Mouse (Mus musculus): ENCODE measurements around the gene Plpp1. TPM values are rescaled to one million over a fixed set of nuclear protein-coding genes. Genes with fewer than 3 reads are reported as not detected.

The Plpp1 gene
- total RNA-seq, 1 experiment, result 38.2 TPM

DNA sequence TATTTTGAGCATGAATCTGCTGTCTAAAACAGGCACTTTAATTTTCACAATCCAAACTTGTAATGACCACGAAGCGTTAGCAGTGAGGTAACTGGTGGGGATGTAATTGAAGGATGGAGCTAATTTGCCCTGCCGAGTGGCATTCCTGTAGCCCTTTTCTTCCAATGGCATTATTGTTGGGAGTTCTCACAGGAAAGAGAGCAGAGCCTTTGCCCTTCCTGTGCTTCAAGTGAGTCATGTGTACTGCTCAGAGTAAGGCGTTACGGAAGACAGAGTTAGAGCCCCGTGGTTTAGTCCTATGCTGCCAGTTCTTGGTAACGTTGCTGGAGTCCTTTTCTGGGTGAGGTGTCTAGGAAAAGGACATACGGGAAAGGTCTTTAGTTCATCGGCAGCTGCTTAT lies 10.2 kb downstream of the Plpp1 start:
- in situ Hi-C loops (cut with MboI; ENCODE audit: low sequenced_read_pairs in 2 of 2, unreplicated experiment in 2 of 2), result no loop called here
- Histone ChIP-seq H3K4me1 (ENCODE audit: control insufficient read depth in 2 of 2, insufficient read depth in 2 of 2, low read length in 2 of 2, poor library complexity in 1 of 2) (peaks cover 0 to 7% of the 10 kb centered on the region in 2 experiments; a peak in 1 of 4 replicates), H3K4me3 (ENCODE audit: insufficient read depth in 1 of 2, low read depth in 1 of 2, low read length in 2 of 2, poor library complexity in 1 of 2, severe bottlenecking in 1 of 2) (no peak overlapping the region), H3K36me3 (ENCODE audit: control insufficient read depth, insufficient read depth, low read length, poor library complexity, severe bottlenecking) (peaks cover 10% of the 10 kb centered on the region), H3K9me3 (ENCODE audit: control insufficient read depth, insufficient read depth, low read depth, low read length) (no peaks in the 10 kb centered on the region), H3K27ac (ENCODE audit: insufficient read depth, low read depth, low read length, poor library complexity, severe bottlenecking) (no peak overlapping the region), H3K9ac (ENCODE audit: insufficient read depth, low read depth, low read length, poor library complexity, severe bottlenecking) (no peak overlapping the region)
- TF ChIP-seq HCFC1 (IDR thresholded peaks at IDR 0.05; ENCODE audit: borderline replicate concordance, insufficient read depth, low read length) (no peak), ZNF384 (IDR thresholded peaks at IDR 0.05; ENCODE audit: low read depth, low read length) (no peak), CHD2 (IDR thresholded peaks at IDR 0.05; ENCODE audit: low read depth, low read length) (no peak), ZC3H11A (IDR thresholded peaks at IDR 0.05; ENCODE audit: borderline replicate concordance, low read depth, low read length) (no peak), MAFK (IDR thresholded peaks at IDR 0.05; ENCODE audit: insufficient read depth, low read depth, low read length) (no peak)
- DNase-seq (ENCODE audit: low read depth, low spot score), result no peak

GRCm38 (mm10) chr13:112811708-112812403 lies 11.3 kb downstream of the Plpp1 start:
- Histone ChIP-seq H3K27ac (ENCODE audit: insufficient read depth, low read depth, low read length, poor library complexity, severe bottlenecking) (no peak overlapping the region), H3K36me3 (ENCODE audit: control insufficient read depth, insufficient read depth, low read length, poor library complexity, severe bottlenecking) (peaks cover 8% of the 10 kb centered on the region), H3K4me3 (ENCODE audit: insufficient read depth in 1 of 2, low read depth in 1 of 2, low read length in 2 of 2, poor library complexity in 1 of 2, severe bottlenecking in 1 of 2) (no peak overlapping the region), H3K4me1 (ENCODE audit: control insufficient read depth in 2 of 2, insufficient read depth in 2 of 2, low read length in 2 of 2, poor library complexity in 1 of 2) (peaks cover 0 to 7% of the 10 kb centered on the region in 2 experiments; a peak in 1 of 4 replicates), H3K9ac (ENCODE audit: insufficient read depth, low read depth, low read length, poor library complexity, severe bottlenecking) (no peak overlapping the region), H3K9me3 (ENCODE audit: control insufficient read depth, insufficient read depth, low read depth, low read length) (no peaks in the 10 kb centered on the region)
- no peak for TF ChIP-seq ZC3H11A (IDR thresholded peaks at IDR 0.05; ENCODE audit: borderline replicate concordance, low read depth, low read length)
- no peak for TF ChIP-seq HCFC1 (IDR thresholded peaks at IDR 0.05; ENCODE audit: borderline replicate concordance, insufficient read depth, low read length)
- TF ChIP-seq ZNF384 (IDR thresholded peaks at IDR 0.05; ENCODE audit: low read depth, low read length), result no peak
- TF ChIP-seq MAFK (IDR thresholded peaks at IDR 0.05; ENCODE audit: insufficient read depth, low read depth, low read length), result no peak
- no peak for TF ChIP-seq CHD2 (IDR thresholded peaks at IDR 0.05; ENCODE audit: low read depth, low read length)
- in situ Hi-C loops (cut with MboI; ENCODE audit: low sequenced_read_pairs in 2 of 2, unreplicated experiment in 2 of 2), result no loop called here
- DNase-seq (ENCODE audit: low read depth, low spot score), result no peak

DNA sequence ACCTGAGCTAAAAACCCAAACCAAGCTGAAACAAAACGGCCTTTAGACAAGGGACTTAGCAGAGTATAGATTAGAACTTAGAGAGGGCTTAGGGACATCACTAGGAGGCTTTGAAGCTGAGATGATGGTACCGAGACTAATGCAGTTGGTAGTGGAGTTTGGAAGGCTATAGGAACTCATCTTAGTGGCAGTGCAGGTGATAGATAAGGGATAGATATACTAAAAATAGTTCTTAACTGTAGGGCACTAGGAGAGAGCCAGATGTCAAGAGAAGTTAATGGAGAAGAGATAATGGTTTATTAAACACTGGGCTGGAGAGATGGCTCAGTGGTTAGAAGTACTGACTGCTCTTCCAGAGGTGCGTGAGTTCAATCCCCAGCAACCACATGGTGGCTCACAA lies 15.4 kb downstream of the Plpp1 start:
- Histone ChIP-seq H3K4me1 (ENCODE audit: control insufficient read depth in 2 of 2, insufficient read depth in 2 of 2, low read length in 2 of 2, poor library complexity in 1 of 2) (peaks cover 0 to 6% of the 10 kb centered on the region in 2 experiments; a peak in 1 of 4 replicates), H3K27ac (ENCODE audit: insufficient read depth, low read depth, low read length, poor library complexity, severe bottlenecking) (no peak overlapping the region), H3K9me3 (ENCODE audit: control insufficient read depth, insufficient read depth, low read depth, low read length) (no peaks in the 10 kb centered on the region), H3K4me3 (ENCODE audit: insufficient read depth in 1 of 2, low read depth in 1 of 2, low read length in 2 of 2, poor library complexity in 1 of 2, severe bottlenecking in 1 of 2) (no peak overlapping the region), H3K36me3 (ENCODE audit: control insufficient read depth, insufficient read depth, low read length, poor library complexity, severe bottlenecking) (peaks cover 3% of the 10 kb centered on the region; the same call in 1 of the 2 replicates), H3K9ac (ENCODE audit: insufficient read depth, low read depth, low read length, poor library complexity, severe bottlenecking) (no peak overlapping the region)
- in situ Hi-C loops (cut with MboI; ENCODE audit: low sequenced_read_pairs in 2 of 2, unreplicated experiment in 2 of 2), result no loop called here
- DNase-seq (ENCODE audit: low read depth, low spot score), result no peak
- TF ChIP-seq ZC3H11A (IDR thresholded peaks at IDR 0.05; ENCODE audit: borderline replicate concordance, low read depth, low read length) (no peak), MAFK (IDR thresholded peaks at IDR 0.05; ENCODE audit: insufficient read depth, low read depth, low read length) (no peak), ZNF384 (IDR thresholded peaks at IDR 0.05; ENCODE audit: low read depth, low read length) (no peak), HCFC1 (IDR thresholded peaks at IDR 0.05; ENCODE audit: borderline replicate concordance, insufficient read depth, low read length) (no peak), CHD2 (IDR thresholded peaks at IDR 0.05; ENCODE audit: low read depth, low read length) (no peak)

DNA sequence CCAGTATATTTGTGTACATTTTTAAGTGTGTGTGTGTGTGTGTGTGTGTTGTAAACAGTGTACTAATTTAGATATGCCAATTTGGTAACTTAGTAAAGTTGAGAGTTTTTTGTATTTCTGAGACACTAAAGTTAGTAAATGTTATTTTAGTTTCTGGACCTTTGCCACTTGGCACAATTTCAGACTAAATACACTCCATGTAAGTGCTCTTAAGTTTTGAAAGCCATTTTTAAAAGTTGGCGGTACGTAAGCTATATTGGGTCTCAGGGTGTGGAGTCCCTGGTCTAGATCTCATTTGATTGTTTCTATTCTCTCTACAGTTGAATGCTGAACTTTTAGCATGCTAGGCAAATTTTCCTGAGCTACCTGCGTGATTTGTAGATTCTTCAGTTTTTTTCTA lies 17.5 kb downstream of the Plpp1 start:
- no peak for DNase-seq (ENCODE audit: low read depth, low spot score)
- H3K9ac ChIP-seq (ENCODE audit: insufficient read depth, low read depth, low read length, poor library complexity, severe bottlenecking), result no peak overlapping the region
- peaks cover 1 to 5% of the 10 kb centered on the region in 2 experiments; a peak in 2 of 4 replicates for H3K4me1 ChIP-seq (ENCODE audit: control insufficient read depth in 2 of 2, insufficient read depth in 2 of 2, low read length in 2 of 2, poor library complexity in 1 of 2)
- no peak overlapping the region for H3K27ac ChIP-seq (ENCODE audit: insufficient read depth, low read depth, low read length, poor library complexity, severe bottlenecking)
- H3K36me3 ChIP-seq (ENCODE audit: control insufficient read depth, insufficient read depth, low read length, poor library complexity, severe bottlenecking), result peaks cover 3% of the 10 kb centered on the region; the same call in 1 of the 2 replicates
- H3K4me3 ChIP-seq (ENCODE audit: insufficient read depth in 1 of 2, low read depth in 1 of 2, low read length in 2 of 2, poor library complexity in 1 of 2, severe bottlenecking in 1 of 2), result no peak overlapping the region
- TF ChIP-seq CHD2 (IDR thresholded peaks at IDR 0.05; ENCODE audit: low read depth, low read length) (no peak), ZNF384 (IDR thresholded peaks at IDR 0.05; ENCODE audit: low read depth, low read length) (no peak), HCFC1 (IDR thresholded peaks at IDR 0.05; ENCODE audit: borderline replicate concordance, insufficient read depth, low read length) (no peak)
- H3K9me3 ChIP-seq (ENCODE audit: control insufficient read depth, insufficient read depth, low read depth, low read length), result no peaks in the 10 kb centered on the region
- in situ Hi-C loops (cut with MboI; ENCODE audit: low sequenced_read_pairs in 2 of 2, unreplicated experiment in 2 of 2), result no loop called here

Measured in ES-E14 (cell line).